Mouse (Mus musculus) right cerebral cortex, postnatal 4 days (tissue): ENCODE measurements at regions not wholly inside any gene's neighbourhood (a gene's known extent, or its start where the extent isn't known, plus 50 kb on each side); places are given as distances from the start of the nearest gene placed in this dataset.

Source experiments
- DNase-seq: peaks from one replicate; pipeline ENCODE4 v3.0.0-alpha.2; 2022

DNA sequence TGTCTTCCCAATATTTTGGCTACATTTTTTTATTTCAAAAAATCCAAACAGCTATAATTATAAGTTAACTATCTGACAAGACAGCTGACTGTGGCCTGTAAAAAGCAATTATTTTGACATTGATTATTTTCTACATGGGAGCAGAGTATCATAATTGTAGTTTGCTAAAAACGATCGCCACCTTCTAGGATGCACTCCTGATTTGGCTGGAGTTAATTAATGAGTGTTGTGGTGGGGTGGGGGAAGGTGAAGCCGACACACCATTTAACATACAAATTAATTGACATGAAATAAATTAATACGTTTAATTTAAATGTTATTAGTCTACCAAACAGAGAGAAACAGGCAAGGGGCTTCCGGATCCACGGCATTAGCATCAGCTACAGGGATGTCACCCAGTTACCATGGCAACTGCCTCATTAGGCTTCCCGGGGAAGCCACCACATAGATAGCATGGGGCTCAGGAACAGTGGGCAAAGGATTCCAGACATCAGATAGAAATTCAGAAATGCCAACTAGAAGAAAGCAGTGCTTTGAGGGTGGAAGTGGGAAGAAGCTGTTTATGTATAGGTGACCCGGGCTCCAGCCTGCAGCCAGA is 255.9 kb downstream of the Prdm2 start:
- no peak for DNase-seq

DNA sequence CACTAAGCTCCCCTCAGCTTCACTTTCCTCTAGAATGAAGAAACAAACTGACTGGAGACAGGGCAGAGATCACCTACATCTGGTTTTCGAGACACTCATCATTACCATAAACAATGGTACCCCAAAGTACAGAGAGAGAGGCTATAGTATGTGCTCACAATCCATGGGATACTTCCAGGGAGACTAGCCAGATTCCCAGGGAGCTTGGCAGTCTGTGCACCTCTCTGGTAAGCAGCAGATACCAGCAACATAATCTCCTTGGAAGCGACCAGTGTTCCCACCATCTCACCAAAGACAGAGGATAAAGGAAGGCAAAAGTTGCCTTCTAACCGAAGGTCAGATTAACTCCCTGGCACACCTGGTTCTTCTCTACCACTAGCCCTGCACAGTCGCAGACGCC is 256.4 kb downstream of the Prdm2 start:
- DNase-seq: no peak

DNA sequence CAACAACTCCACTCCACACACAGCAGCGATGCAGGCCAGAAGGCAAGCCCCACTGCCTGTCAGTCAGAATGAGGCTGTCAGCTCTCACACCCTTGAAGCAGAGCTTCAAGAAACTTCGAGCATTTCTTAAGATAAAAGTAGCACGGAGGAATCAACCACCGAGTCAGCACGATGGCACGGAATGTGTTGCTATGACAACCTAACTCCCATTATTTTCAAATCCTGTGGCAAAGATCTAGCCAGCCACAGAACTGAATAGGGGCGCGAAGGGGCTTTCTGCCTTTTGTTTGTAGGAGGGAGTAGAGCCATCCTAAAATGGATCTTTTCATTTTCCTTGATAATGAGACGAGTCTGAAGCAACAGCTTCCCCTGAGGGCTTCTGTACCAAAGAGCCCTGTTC is 259.1 kb downstream of the Prdm2 start:
- DNase-seq: no peak

DNA sequence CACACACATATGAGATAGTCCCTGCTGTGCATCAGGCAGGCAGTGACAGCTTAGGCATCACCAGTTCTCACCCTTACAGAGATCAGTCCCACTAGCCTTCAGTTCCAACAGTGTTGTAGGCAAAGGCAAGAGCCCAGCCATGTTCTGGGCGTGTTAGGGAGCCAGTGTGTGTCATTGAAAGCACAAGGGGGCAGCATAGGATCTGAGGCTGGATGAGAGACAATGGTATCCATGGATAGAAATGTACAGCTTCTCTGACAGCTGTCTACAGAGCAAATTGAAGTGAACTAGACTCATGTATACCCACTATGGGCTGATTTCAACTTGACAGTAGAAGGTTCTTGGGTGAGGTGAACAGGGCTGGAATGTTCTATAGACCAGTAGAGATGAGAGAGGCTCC is 259.9 kb downstream of the Prdm2 start:
- no peak for DNase-seq

DNA sequence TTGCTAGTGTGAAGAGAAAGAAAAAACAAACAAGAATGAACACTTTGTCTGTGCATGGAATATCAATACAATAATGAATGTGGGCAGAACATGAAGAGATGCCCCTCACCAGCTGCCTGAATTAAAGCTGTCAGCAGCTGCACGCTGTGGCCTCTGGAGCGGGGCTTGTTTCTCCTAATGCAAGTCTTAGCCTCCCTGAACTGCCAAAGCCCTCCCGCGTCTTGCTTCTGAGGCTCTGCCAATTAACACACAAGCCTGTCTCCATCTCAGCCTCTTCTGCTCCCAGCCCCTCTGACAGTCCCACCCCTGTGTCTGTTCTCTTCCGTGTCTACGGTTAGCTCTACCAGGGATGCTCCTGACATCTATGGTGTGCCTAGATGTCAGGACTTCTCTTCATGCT is 265.1 kb downstream of the Prdm2 start:
- DNase-seq: no peak

DNA sequence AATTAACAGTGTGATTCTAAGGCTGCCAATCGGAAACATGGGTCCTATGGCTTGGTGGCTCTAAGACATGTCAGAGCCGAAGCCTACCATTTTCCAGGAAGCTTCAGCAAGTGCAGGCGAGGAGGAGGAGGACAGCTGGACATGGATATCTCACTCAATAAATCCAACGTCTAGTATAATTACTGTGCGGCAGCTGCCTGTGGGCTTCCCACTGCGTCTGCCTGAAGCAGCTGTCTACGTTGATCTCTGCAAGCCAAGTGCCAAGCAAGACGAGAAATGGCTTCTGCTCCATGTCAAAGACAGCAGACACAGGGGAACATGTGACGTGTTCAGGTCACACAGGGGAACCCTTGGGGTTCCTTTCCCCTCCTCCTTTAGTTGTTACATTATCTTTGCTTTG is 279.2 kb downstream of the Prdm2 start:
- DNase-seq: no peak

DNA sequence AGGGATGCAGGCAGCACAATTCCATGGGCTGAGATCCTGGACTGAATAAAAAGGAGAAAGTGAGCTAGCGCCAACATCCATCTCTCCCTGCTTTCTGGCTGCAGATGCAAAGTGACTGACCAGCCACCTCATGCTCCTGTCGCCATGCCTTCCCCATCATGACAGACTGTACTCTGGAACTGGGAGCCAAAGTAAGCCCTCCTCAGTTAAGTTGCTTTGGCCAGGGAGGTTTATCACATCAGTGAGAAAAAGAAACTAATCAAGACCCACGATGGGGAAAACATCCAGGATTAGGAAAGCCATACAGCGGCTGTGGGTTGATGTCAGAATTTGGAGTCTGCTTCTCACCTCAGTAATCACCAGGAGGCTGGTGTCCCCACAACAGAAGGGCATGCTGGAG is 283.6 kb downstream of the Prdm2 start:
- no peak for DNase-seq

DNA sequence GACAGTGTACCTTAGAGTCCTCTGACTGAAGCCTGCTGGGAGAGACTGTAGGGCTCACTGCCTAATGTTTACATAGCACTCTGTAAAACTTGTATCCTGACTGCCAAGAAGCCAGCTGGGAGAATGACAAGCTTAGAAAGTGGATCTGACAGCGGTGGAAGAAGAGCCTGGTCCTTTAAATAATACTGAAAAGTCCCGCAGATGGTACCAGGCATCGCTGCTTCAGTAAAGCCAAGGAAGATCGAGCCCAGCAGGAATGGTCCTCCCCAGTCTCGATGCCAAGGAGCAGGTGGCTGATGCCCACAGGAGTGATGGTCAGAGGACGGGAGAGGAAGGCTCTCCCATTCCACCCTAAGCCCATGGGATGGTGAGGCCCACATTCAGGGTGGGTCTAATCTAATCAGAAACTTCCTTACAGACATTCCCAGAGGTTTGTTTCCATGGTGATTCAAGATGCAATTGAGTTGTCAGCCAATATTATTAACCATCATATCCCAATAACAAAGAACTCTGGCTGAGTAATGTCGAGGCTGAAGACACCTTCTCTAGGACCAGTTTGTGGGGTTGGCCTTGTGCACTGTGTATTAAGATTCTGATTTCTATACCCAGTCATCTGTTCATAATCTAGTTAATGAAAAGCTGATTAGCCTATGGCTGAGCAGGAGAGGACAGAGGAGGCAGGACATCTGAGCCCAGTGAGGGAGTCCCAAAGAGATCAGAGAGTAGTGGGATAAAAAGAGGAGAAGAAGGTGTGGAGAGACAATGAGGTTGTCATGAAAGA is 285.3 kb downstream of the Prdm2 start:
- DNase-seq: no peak

DNA sequence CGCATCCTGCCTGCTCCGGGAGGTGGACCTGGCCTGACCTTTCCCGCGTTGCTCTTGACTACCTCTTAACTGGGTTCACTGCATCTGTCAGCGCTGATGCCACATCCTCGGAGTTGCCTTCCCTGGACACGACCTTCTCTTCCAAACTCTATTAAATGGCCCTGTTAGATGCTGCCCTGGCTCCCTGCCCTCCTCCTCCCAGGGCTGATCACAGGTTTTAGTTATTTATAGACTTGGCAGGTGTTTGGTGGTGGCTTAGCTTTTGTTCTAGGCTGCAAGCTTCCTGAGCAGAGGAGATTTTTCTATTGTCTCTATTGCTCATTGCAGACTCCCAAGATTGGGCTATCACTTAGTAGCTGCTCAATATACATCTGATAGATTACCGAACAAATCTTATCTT is 287.7 kb downstream of the Prdm2 start:
- no peak for DNase-seq

DNA sequence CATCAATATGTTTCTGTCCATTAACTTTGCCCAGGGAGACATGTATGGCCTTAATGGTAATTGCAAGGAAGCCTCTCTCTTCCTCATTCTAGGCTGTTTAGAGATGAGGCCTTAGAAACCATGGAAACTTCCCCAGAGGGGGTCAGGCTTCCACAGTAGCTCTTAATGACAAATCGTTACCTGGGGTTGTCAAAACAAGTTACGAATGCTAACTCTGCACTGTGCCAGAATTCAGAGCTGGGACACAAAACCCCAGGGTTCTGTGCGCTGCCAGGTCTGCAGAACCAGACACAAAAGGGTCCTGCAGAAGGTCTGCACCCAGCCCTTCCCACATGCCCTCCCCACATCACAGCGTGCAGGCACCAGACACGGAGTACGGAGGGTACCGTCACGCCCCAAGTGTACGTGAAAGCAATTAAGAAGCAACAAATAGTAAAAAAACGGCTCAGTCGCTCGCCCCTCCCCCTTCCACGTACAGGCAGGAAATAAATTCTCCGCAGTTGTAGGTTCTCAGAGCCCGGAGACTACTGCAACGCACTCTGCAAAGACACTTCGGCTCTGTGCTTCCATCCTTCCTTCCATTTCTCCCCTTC is 303.3 kb downstream of the Prdm2 start:
- peak; percentile 18 for DNase-seq

DNA sequence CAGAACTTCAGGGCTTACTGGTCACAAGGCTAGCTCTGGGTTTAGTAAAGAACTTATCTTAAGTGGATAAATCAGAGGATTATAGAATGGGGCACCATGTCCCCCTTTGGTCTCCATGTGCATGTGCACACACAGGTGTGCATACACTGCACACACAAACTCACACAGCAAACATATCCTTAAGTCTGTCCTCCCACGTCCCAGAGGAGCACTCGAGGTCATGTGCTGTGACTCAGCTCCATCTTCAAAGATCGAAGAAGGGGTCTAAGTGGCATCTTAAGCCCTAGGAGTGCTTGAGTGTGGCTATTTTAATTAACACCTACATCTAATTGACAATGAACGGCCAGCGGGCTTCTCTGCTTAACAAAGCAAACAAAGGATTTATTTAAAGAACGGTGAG is 304.0 kb downstream of the Prdm2 start:
- DNase-seq: no peak

DNA sequence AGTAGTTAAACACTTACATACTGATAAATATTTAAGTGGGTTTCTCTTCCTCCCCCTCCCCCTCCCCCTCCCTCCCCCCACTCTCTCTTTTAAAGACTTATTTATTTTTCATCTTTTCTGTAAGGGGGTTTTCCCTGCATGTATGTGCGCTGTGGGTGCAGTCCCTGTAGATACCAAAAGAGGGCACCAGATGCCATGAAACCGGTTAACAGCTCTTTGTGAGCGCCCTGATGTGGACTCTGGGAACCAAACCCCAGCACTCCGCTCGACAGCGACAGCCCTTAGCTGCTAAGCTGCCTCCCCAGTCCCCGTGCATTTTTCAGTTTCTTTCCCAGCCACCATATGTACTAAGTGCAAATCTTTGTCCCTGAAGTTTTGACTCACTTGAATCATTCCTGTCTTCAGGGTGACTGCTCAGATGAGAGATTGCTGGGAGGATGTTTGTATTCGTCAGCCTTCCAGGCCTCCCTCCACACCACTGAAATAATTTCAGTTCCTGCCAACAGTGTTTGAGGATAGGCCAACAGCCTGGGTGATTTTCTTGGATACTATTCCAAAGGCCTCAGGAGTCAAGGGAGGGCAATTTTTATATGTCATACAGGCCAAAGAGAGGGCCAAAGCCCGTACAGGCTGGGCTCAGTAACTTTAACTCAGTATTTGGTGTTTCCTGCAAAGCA is 309.3 kb downstream of the Prdm2 start:
- DNase-seq: no peak

DNA sequence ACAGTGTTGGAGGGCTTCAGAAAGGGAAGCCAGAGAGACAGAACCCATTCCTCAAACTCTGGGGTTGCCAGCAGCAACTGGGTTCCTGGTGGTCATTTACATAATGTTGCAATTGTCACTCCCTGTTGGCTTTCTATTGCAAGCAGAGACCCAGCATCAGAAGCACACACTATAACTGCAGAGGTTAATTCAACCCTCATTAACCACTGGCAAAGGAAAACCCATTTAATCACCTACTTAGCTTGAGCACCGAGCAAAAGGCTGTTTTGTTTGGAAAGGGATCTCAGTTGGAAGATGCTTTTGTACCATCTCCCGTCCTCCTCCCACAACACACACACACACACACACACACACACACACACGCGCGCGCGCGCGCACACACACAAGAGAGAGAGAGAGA is 312.0 kb downstream of the Prdm2 start:
- DNase-seq: no peak

DNA sequence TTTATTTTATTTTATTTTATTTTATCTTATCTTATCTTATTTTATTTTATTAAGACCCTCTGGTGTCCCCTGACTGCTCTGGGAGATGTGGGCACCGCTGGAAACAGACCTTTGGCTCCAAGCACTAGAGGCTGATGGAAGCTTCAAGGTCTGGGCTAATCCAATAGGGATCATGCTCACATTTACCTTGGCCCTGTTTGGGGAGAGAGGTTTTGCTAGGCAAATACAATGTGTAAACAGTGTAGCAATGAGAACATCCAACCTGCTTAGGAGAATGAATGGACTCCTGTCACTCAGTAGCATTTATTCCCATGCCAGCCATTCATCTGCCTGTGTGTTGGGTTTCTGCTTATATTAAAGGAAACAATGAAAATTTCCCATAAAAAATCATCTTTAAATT is 313.8 kb downstream of the Prdm2 start:
- no peak for DNase-seq

DNA sequence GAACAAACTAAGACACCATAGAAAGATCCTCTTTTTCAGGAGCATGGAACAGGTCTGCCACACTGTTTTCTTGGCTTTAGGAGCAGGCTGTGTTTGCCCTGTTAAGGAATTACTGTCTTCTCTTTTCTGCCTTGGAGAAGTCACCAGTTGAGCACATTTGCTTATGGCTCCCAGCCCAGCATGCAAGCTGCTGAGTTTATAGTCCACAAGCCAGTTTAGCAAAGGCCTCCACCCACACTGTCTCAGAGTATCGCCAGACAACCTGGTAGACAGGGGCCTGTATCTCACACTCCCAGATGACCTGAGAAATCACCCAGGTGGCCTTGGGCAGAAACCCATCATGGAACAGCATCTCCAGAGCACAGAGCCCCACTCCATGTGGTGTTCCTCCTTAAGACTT is 322.1 kb downstream of the Prdm2 start:
- peak; percentile 19 for DNase-seq

DNA sequence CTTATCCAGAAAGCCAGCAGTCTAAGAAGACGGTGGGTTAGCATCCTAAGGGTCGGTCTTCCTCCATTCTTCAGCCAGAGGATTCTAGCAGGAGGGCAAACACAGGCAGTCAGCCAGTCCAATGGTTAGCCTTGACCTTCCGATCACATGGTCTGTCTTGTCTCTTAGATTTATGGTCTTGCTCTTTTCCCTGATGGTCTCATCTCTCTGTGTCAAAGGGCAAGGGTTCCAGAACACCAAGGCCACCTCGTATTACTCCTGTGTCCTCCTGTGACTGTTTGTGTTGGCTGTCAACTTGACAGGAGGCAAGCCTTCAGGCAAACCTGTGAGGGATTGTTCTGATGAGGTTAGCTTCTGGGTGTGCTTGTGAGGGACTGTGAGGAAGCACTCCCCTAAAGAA is 323.9 kb downstream of the Prdm2 start:
- no peak for DNase-seq

DNA sequence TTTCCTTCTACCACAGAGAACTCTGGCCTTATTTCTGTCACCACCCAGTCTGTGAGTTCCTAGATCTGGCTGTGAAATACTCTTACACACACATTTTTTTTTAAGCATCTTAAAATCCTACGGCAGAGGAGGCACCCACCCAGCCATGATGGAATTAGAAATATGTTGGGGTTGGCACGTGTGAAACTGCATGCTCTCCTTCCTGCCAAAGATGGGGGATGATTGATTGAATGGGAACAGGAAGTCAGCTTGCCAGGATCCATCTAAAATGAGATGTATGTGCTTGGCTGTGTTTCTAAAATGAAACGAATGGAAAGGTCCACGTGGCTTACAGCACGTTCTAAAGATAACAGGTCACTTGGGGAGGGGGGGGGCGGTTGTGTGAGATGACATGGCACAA is 324.9 kb downstream of the Prdm2 start:
- DNase-seq: peak; percentile 32

DNA sequence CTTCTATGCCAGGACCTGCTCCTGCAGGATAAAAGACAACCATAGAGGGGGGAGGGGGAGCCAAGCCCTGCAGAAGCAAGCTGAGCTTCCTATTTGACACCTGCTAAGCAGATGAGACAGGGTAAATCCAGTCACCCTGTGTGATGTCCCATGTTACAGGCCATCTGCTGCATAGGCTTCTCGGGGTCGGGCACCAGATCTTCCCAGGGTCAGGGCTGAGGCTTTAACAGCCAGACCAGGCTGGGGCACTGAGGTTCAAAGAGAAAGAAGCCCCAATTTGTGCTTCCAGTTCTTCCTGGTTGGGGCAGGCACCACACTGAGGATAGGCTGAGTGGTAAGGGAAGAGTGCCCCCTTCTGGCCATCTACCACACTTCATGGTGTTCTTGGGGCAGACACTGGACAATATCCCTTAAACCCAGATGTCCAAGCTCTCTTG is 332.5 kb downstream of the Prdm2 start:
- peak; percentile 73 for DNase-seq

DNA sequence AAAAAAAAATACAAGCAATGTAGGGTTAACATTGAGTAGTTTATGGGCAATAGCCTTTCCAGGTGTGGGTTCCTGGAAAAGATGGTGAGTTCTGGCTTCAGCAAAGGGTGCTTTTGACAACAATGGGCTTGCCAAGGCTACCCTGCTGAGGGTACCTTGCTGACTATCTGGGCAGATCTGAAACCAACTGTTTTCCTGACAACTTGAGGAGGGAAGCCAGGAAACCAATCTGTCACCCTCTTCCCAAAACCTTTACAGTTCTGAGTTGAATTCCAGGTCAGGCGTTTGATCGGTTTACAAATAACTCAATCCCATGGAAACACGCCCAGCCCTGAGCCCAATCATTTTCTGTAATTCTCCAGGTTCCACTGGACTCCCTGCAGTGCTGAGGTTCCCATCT is 336.6 kb downstream of the Prdm2 start:
- DNase-seq: no peak

DNA sequence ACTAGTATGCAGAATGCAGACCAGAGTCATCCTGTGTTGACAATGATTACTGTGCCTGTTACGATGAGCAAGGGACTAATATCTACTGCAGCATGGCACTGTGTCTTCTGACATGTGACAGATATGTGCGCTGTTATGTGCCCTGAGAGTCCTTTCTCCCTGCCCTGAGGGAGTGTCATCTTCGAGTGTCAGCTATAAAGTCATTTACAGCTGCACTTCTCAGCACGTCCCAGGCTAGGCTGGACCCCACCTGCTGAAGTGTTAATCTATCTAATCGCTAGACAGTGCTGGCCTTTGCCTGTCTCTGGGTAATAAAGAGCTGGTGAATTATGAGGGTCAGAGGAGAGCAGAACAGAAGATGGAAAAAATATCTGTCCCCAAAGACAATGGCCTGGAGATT is 337.7 kb downstream of the Prdm2 start:
- DNase-seq: no peak

DNA sequence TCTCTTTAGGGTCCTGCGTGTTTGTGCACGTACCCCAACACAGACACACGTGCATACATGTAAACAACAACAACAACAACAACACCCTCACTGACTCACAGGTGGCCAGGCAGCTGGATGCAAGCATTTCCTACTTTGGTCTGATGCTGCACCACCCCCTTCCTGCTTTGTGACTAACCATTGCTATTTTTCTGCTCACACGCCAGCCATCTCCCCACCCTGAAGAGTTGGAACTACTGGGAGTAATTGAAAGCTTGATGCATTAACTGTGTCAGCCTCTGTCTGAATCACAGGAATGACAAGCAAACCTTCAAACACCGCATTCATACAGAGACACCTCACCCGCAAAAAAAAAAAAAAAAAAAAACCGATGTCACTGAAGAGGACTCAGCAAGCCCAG is 346.5 kb downstream of the Prdm2 start:
- no peak for DNase-seq

DNA sequence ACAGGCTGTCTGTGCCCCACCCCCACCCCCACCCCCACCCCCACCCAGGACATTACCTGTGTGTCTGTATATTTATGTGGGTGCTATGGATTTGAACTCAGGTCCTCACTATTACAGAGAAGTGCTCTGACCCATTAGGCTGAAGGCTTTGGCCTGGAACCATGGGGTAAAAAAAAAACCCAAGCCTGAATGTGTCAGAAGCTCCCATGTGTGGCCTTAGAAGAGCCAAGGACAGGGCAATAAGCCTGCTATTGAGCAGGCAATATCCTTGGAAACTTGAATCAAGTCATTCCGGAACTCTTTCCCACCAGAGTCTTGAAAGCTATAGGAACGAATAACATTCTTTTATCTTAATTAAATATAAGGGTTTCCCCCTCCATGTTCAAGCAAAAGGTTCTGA is 347.2 kb downstream of the Prdm2 start:
- DNase-seq: no peak

DNA sequence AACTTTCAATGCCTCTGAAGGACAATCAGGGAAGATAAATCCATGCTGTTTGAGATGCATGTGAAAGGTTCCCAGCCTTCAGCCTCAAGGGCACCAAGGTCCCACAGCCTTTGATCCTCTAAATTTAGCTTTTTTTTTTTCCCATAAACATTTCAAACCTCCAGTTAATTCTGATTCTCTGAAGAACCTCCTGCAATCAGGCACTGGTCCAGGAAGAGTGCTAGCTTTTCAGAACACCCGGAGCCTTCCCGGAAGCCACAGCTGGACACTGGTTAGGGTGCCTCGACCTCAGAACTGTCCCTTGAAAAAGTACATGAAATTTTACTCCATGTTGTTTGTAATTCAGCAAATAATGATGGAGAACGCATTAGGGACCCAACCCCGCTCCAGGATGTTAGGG is 348.9 kb downstream of the Prdm2 start:
- no peak for DNase-seq

DNA sequence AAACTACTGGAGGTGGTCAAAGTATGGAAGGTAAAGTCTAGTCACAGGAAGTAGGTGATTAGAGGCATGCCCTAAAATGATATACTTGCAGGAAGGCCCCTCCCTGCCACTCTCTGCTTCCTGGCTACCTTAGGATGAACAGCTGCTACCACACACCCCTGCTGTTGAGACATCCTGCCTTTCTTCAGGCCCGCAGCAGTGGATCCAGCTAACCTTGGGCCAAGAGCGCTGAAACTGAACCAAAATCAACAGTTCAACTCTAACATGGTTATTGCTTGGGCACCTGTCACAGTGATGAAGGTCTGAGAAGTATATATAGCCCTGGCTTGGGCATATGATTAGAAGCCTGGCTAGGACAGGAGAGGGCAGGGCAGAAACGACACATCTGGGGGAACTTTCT is 352.4 kb downstream of the Prdm2 start:
- DNase-seq: no peak
